ENCODE assay signal across 8 mouse cellular contexts in the genomic region with DNA sequence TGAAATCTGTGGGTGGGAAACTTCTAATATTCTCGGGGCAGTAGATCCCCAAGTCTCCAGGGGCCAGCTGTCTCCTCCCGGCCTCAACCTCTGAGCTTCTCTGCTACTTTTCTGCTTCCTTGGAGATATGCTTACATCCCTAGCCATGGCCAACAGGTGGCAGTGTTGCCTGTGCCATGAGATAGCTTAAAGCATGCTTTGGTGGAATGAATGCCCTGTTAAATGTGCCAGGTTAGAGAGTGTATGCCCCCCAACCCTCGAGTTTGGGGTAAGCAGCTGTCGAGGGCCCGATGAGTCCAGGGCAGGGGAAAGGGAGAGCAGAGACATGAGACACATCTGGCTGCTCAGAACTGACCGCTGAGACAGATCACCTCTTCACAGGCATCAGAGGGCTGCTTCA. TPM values are rescaled to one million over a fixed set of nuclear protein-coding genes. Genes with fewer than 3 reads are reported as not detected.
A peak's percentile ranks its signal among the peaks of the same experiment; 100 is the strongest.
DNase-seq lines count a peak whose midpoint lies in the region; ATAC-seq and TF ChIP-seq lines count a peak whose summit lies in the region.

No protein-coding gene starts in this region.

- no peak overlapping the region for H3K27ac ChIP-seq in forebrain, embryonic 15.5 days (replicated peaks)
- H3K27ac ChIP-seq in hindbrain, embryonic 12.5 days, result peak overlapping the region; percentile 40; the same call in 1 of the 2 replicates

- WGBS in forebrain, embryonic 15.5 days, result 8% methylated on average over 6 of the region's 6 CpGs
- WGBS in hindbrain, embryonic 12.5 days, result 17% methylated on average over 6 of the region's 6 CpGs

- H3K4me3 ChIP-seq in G1E (ENCODE audit: low read depth, low read length), result no peak overlapping the region
- no peak overlapping the region for H3K4me3 ChIP-seq in forebrain, embryonic 15.5 days
- no peak overlapping the region for H3K4me3 ChIP-seq in hindbrain, embryonic 12.5 days

- peaks cover 5% of the 10 kb centered on the region; the same call in 1 of the 2 replicates for H3K4me1 ChIP-seq in G1E (ENCODE audit: insufficient read depth, low read depth, low read length)
- H3K4me1 ChIP-seq in forebrain, embryonic 15.5 days, result 0 out of 2 replicates have a peak, but pooled peaks cover 5% of the 10 kb centered on the region
- H3K4me1 ChIP-seq in hindbrain, embryonic 12.5 days, result peaks cover 22% of the 10 kb centered on the region

- peaks cover 9% of the 10 kb centered on the region; the same call in 1 of the 2 replicates for H3K27me3 ChIP-seq in G1E (ENCODE audit: insufficient read depth, low read length)
- no peaks in the 10 kb centered on the region for H3K27me3 ChIP-seq in forebrain, embryonic 15.5 days
- H3K27me3 ChIP-seq in hindbrain, embryonic 12.5 days, result peaks cover 8% of the 10 kb centered on the region

- no peak overlapping the region for H3K4me2 ChIP-seq in forebrain, embryonic 15.5 days (replicated peaks)
- H3K4me2 ChIP-seq in hindbrain, embryonic 12.5 days (replicated peaks), result no peak overlapping the region

- peak; percentile 56 for DNase-seq in G1E (ENCODE audit: low spot score)
- peak; percentile 84 for DNase-seq in c-Kit-positive CD71-negative TER-119-negative erythroid progenitor cells, embryonic 14.5 days (ENCODE audit: low read depth)
- DNase-seq in layer of hippocampus, postnatal 25 days (ENCODE audit: extremely low spot score in 1 of 2, low spot score in 1 of 2), result peak; percentile 66 to 85
- DNase-seq in lung, postnatal 14 days, result peak; percentile 82
- DNase-seq in retina, embryonic 14.5 days (ENCODE audit: low spot score), result peak; percentile 92
- DNase-seq in thymus, postnatal 25 days, result peak; percentile 75

- H3K36me3 ChIP-seq in G1E (replicated peaks), result peaks cover 50% of the 10 kb centered on the region
- peaks cover 41% of the 10 kb centered on the region for H3K36me3 ChIP-seq in forebrain, embryonic 15.5 days
- peaks cover 40% of the 10 kb centered on the region for H3K36me3 ChIP-seq in hindbrain, embryonic 12.5 days

- no peak overlapping the region for H3K9ac ChIP-seq in forebrain, embryonic 15.5 days (replicated peaks)
- no peak overlapping the region for H3K9ac ChIP-seq in hindbrain, embryonic 12.5 days

- peak; percentile 89 for TF ChIP-seq CTCF in G1E (IDR thresholded peaks at IDR 0.05; ENCODE audit: low read depth, low read length)

- H3K9me3 ChIP-seq in G1E (replicated peaks), result peaks cover 8% of the 10 kb centered on the region
- no peaks in the 10 kb centered on the region for H3K9me3 ChIP-seq in forebrain, embryonic 15.5 days
- H3K9me3 ChIP-seq in hindbrain, embryonic 12.5 days (replicated peaks), result no peaks in the 10 kb centered on the region; the same call in 1 of the 2 replicates

- peak; percentile 35; the same call in 1 of the 2 replicates for ATAC-seq in G1E (ENCODE audit: extremely low read depth, insufficient number of reproducible peaks, low FRiP score, poor library complexity, severe bottlenecking)
- peak; percentile 52 for ATAC-seq in forebrain, embryonic 15.5 days (replicated peaks)
- ATAC-seq in hindbrain, embryonic 12.5 days (ENCODE audit: low FRiP score), result 0 out of 2 replicates have a peak, but pooled peaks have one; percentile 19

RNA-seq across cellular contexts. Expression of a gene that starts 18.4 kb away (rescaled TPM):
- total RNA-seq in G1E (2014; fragmentation: Nextera tagmentation) (not detected in 2 replicates), G1E (2017) (not detected in 2 replicates)
- polyA plus RNA-seq in G1E (2012), result not detected in 2 replicates
- polyA plus RNA-seq in forebrain, embryonic 15.5 days (2015; fragmentation: Nextera tagmentation; extraction: Ambion mirVana), result 0.92 and 1.8 TPM in 2 replicates
- polyA plus RNA-seq in hindbrain, embryonic 12.5 days (2016; fragmentation: Nextera tagmentation; extraction: Ambion mirVana), result 0.78 and 1.3 TPM in 2 replicates
- total RNA-seq in layer of hippocampus, postnatal 25 days (2021), result under 1 TPM; 0.52 to 0.79 TPM

RNA-seq across cellular contexts. Expression of a gene that starts 18.5 kb away (rescaled TPM):
- total RNA-seq in G1E (2014; fragmentation: Nextera tagmentation) (0.90 TPM in 1 of 2 replicates, not detected in the other), G1E (2017) (0.16 TPM in 1 of 2 replicates, not detected in the other)
- 0.07 and 0.08 TPM in 2 replicates for polyA plus RNA-seq in G1E (2012)
- 4.9 and 6.5 TPM in 2 replicates for polyA plus RNA-seq in forebrain, embryonic 15.5 days (2015; fragmentation: Nextera tagmentation; extraction: Ambion mirVana)
- polyA plus RNA-seq in hindbrain, embryonic 12.5 days (2016; fragmentation: Nextera tagmentation; extraction: Ambion mirVana), result 9.0 and 9.6 TPM in 2 replicates
- 1 to 10 TPM; 4.6 to 6.0 TPM for total RNA-seq in layer of hippocampus, postnatal 25 days (2021)
